Mouse (Mus musculus) ES-Bruce4 (cell line): ENCODE measurements around the gene Gas2l3.

ENCODE experiments used
- CTCF ChIP-seq: IDR thresholded peaks from one replicate; pipeline ENCODE4 v1.8.1; 2011; ENCODE audit warnings: low read depth, low read length
- EP300 ChIP-seq: IDR thresholded peaks from 2 replicates; pipeline ENCODE4 v1.6.1; 2011; ENCODE audit warnings: low read depth, low read length; ENCODE audit not compliant: insufficient read depth
- POLR2A ChIP-seq: IDR thresholded peaks from one replicate; pipeline ENCODE4 v1.8.1; 2011; ENCODE audit warnings: low read length; ENCODE audit not compliant: insufficient read depth

GRCm38 (mm10) chr10:89453068-89453641 lies 9.4 kb upstream of the Gas2l3 start:
- TF ChIP-seq CTCF = no peak
- no peak for TF ChIP-seq POLR2A
- no peak for TF ChIP-seq EP300
